Mouse (Mus musculus): ENCODE measurements around the gene Urad. TPM values are rescaled to one million over a fixed set of nuclear protein-coding genes. Genes with fewer than 3 reads are reported as not detected.

Urad gene
- polyA plus RNA-seq (2012; rRNA removed; ENCODE audit: low replicate concordance), result 5.0 and 5.2 TPM in 2 replicates

GRCm38 (mm10) chr5:147322183-147322582 is at the start of gene Urad:
Gene Urad, minus strand, starts transcription at chr5:147322440.

GRCm38 (mm10) chr5:147306638-147307397 is 15.4 kb downstream of the Urad start, which contains the start of gene Cdx2:
Gene Cdx2, minus strand, starts transcription at chr5:147307270.

DNA sequence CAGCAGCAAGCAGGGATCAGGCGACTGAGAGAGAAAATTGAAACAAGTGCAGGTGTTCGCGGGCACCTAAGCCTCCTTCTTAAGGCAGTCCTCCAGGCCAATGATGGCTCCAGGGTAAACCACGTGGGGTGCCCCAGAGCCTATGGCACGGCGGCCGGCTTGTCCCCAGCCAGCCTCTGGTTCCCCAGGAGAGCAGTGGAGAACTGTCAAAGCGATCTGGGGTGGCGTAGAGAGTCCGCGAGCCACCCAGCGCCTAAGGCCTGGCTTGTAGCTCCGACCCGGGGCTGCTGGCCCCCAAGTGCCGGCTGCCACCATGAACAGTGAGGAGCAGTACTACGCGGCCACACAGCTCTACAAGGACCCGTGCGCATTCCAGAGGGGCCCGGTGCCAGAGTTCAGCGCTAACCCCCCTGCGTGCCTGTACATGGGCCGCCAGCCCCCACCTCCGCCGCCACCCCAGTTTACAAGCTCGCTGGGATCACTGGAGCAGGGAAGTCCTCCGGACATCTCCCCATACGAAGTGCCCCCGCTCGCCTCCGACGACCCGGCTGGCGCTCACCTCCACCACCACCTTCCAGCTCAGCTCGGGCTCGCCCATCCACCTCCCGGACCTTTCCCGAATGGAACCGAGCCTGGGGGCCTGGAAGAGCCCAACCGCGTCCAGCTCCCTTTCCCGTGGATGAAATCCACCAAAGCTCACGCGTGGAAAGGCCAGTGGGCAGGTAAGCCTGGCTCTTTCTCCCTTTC is 52.1 kb downstream of the Urad start, which contains the start of gene Pdx1:
TSS of gene Pdx1 (plus strand) at position 34 of the 747 bp plus-strand sequence.

Other genes starting within 250 kb of the Urad start
- gene Lnx2, start 245.9 kb downstream of the Urad start, polyA plus RNA-seq (2012; rRNA removed; ENCODE audit: low replicate concordance), result 35.2 and 35.4 TPM in 2 replicates
- gene Polr1d, start 245.4 kb downstream of the Urad start, polyA plus RNA-seq (2012; rRNA removed; ENCODE audit: low replicate concordance), result 27.9 and 43.8 TPM in 2 replicates
- not detected in 2 replicates for gene Gsx1, start 133.7 kb downstream of the Urad start, polyA plus RNA-seq (2012; rRNA removed; ENCODE audit: low replicate concordance)
- gene Pdx1, start 52.5 kb downstream of the Urad start, polyA plus RNA-seq (2012; rRNA removed; ENCODE audit: low replicate concordance), result 0.90 and 87.7 TPM in 2 replicates
- gene Cdx2, start 15.2 kb downstream of the Urad start, polyA plus RNA-seq (2012; rRNA removed; ENCODE audit: low replicate concordance), result 145 and 417 TPM in 2 replicates
- gene Flt3, start 78.0 kb upstream of the Urad start, polyA plus RNA-seq (2012; rRNA removed; ENCODE audit: low replicate concordance), result 0.23 and 0.32 TPM in 2 replicates
- 6.2 and 8.6 TPM in 2 replicates for gene Pan3, start 107.7 kb upstream of the Urad start, polyA plus RNA-seq (2012; rRNA removed; ENCODE audit: low replicate concordance)